23 mouse cellular contexts compared by ENCODE assay signal in the genomic region with DNA sequence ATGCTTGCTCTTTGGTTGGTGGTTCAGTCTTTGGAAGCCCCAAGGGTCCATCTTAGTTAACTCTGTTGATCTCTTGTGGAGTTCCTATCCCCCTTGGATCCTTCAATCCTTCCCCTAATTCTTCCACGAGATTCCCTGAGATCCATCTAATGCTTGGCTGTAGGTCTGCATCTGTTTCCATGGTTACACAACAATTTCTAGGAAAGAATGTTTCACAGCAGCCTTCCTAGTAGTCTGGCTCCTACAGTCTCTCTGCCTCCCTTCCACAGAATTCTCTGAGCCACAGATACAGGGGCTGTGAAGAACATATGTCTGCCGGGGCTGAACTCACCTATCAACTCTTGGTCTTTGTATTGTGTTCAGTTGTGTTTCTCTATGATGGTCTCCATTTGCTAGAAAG.
DNase-seq lines count a peak whose midpoint lies in the region; ATAC-seq and TF ChIP-seq lines count a peak whose summit lies in the region.
"Had no signal": no experiment of that assay in that cellular context is flagged by ENCODE, and none has a peak within 500 bp of the region (broad histone marks: within the 10 kb centered on the region; RNA-seq: fewer than 3 reads in every experiment).

No protein-coding gene starts in this region.

- H3K27ac ChIP-seq in hindbrain, postnatal 0 days, result no peak overlapping the region
- no peak overlapping the region for H3K27ac ChIP-seq in hindbrain, embryonic 13.5 days
- no peak overlapping the region for H3K27ac ChIP-seq in midbrain, embryonic 16.5 days (ENCODE audit: low read length)
- H3K27ac ChIP-seq in midbrain, embryonic 10.5 days (replicated peaks), result no peak overlapping the region
- no peak overlapping the region for H3K27ac ChIP-seq in forebrain, embryonic 16.5 days (ENCODE audit: low read length)
- H3K27ac ChIP-seq: embryonic facial prominence, embryonic 15.5 days; heart, adult 2 months; hindbrain, embryonic 14.5 days; intestine, embryonic 15.5 days; macrophage; midbrain, embryonic 12.5 days; stomach, embryonic 15.5 days had no signal

- H3K9me3 ChIP-seq in hindbrain, postnatal 0 days (ENCODE audit: low read length), result no peaks in the 10 kb centered on the region
- no peaks in the 10 kb centered on the region for H3K9me3 ChIP-seq in hindbrain, embryonic 13.5 days
- H3K9me3 ChIP-seq in midbrain, embryonic 16.5 days (replicated peaks; ENCODE audit: control insufficient read depth, low read length, poor library complexity, severe bottlenecking), result no peaks in the 10 kb centered on the region
- no peaks in the 10 kb centered on the region for H3K9me3 ChIP-seq in midbrain, embryonic 10.5 days (replicated peaks)
- no peaks in the 10 kb centered on the region for H3K9me3 ChIP-seq in forebrain, embryonic 16.5 days (ENCODE audit: control insufficient read depth, low read length)
- H3K9me3 ChIP-seq: embryonic facial prominence, embryonic 15.5 days; intestine, embryonic 15.5 days; midbrain, embryonic 12.5 days; stomach, embryonic 15.5 days had no signal

- no peak overlapping the region for H3K4me2 ChIP-seq in hindbrain, postnatal 0 days (ENCODE audit: low read depth, low read length)
- H3K4me2 ChIP-seq in hindbrain, embryonic 13.5 days, result no peak overlapping the region
- no peak overlapping the region for H3K4me2 ChIP-seq in midbrain, embryonic 16.5 days (ENCODE audit: low read length)
- H3K4me2 ChIP-seq in forebrain, embryonic 16.5 days (ENCODE audit: low read length), result no peak overlapping the region
- H3K4me2 ChIP-seq: embryonic facial prominence, embryonic 15.5 days; hindbrain, embryonic 14.5 days; intestine, embryonic 15.5 days; midbrain, embryonic 12.5 days; stomach, embryonic 15.5 days had no signal

- 0 out of 2 replicates have a peak, but pooled peaks have one; percentile 40 for ATAC-seq in hindbrain, postnatal 0 days
- no peak for ATAC-seq in hindbrain, embryonic 13.5 days (ENCODE audit: low FRiP score)
- ATAC-seq in midbrain, embryonic 16.5 days, result peak; percentile 60; the same call in 1 of the 2 replicates
- peak; percentile 66 for ATAC-seq in forebrain, embryonic 16.5 days
- ATAC-seq: activated CD4-positive, CD25-positive, alpha-beta regulatory T cell, adult 4 months; intestine, embryonic 15.5 days had no signal

- H3K9ac ChIP-seq in hindbrain, postnatal 0 days (replicated peaks; ENCODE audit: low read length), result no peak overlapping the region
- no peak overlapping the region for H3K9ac ChIP-seq in hindbrain, embryonic 13.5 days
- H3K9ac ChIP-seq in midbrain, embryonic 16.5 days (ENCODE audit: low read depth, low read length), result no peak overlapping the region
- no peak overlapping the region for H3K9ac ChIP-seq in forebrain, embryonic 16.5 days (replicated peaks; ENCODE audit: low read depth, low read length)
- H3K9ac ChIP-seq: embryonic facial prominence, embryonic 15.5 days; hindbrain, embryonic 14.5 days; intestine, embryonic 15.5 days; midbrain, embryonic 12.5 days; stomach, embryonic 15.5 days had no signal

- H3K27me3 ChIP-seq in hindbrain, postnatal 0 days (ENCODE audit: insufficient read depth, low read length), result no peaks in the 10 kb centered on the region
- H3K27me3 ChIP-seq in hindbrain, embryonic 13.5 days, result no peaks in the 10 kb centered on the region
- no peaks in the 10 kb centered on the region for H3K27me3 ChIP-seq in midbrain, embryonic 16.5 days (ENCODE audit: control insufficient read depth, insufficient read depth, low read depth, low read length)
- H3K27me3 ChIP-seq in midbrain, embryonic 10.5 days (ENCODE audit: low read depth, poor library complexity, severe bottlenecking), result no peaks in the 10 kb centered on the region
- H3K27me3 ChIP-seq in forebrain, embryonic 16.5 days (replicated peaks; ENCODE audit: control insufficient read depth, insufficient read depth, low read length), result no peaks in the 10 kb centered on the region
- H3K27me3 ChIP-seq: embryonic facial prominence, embryonic 15.5 days; intestine, embryonic 15.5 days; midbrain, embryonic 12.5 days; stomach, embryonic 15.5 days had no signal

- H3K4me1 ChIP-seq in hindbrain, postnatal 0 days (ENCODE audit: insufficient read depth, low read length), result no peaks in the 10 kb centered on the region
- H3K4me1 ChIP-seq in hindbrain, embryonic 13.5 days (replicated peaks), result no peaks in the 10 kb centered on the region
- no peaks in the 10 kb centered on the region for H3K4me1 ChIP-seq in midbrain, embryonic 16.5 days (ENCODE audit: control insufficient read depth, insufficient read depth, low read length)
- H3K4me1 ChIP-seq in midbrain, embryonic 10.5 days, result peaks cover 6% of the 10 kb centered on the region
- no peaks in the 10 kb centered on the region; the same call in 1 of the 2 replicates for H3K4me1 ChIP-seq in forebrain, embryonic 16.5 days (replicated peaks; ENCODE audit: control insufficient read depth, insufficient read depth, low read length)
- H3K4me1 ChIP-seq: embryonic facial prominence, embryonic 15.5 days; intestine, embryonic 15.5 days; midbrain, embryonic 12.5 days; stomach, embryonic 15.5 days had no signal

- no peak for TF ChIP-seq CTCF in hindbrain, postnatal 0 days (IDR thresholded peaks at IDR 0.05; ENCODE audit: low read depth)

- H3K36me3 ChIP-seq in hindbrain, postnatal 0 days (ENCODE audit: insufficient read depth, low read length), result no peaks in the 10 kb centered on the region
- no peaks in the 10 kb centered on the region for H3K36me3 ChIP-seq in hindbrain, embryonic 13.5 days
- H3K36me3 ChIP-seq in midbrain, embryonic 16.5 days (ENCODE audit: control insufficient read depth, insufficient read depth, low read length), result no peaks in the 10 kb centered on the region
- H3K36me3 ChIP-seq in midbrain, embryonic 10.5 days, result no peaks in the 10 kb centered on the region
- no peaks in the 10 kb centered on the region for H3K36me3 ChIP-seq in forebrain, embryonic 16.5 days (ENCODE audit: control insufficient read depth, insufficient read depth)
- H3K36me3 ChIP-seq: embryonic facial prominence, embryonic 15.5 days; intestine, embryonic 15.5 days; midbrain, embryonic 12.5 days; stomach, embryonic 15.5 days had no signal

- peak; percentile 12 for DNase-seq in hindbrain, postnatal 0 days (ENCODE audit: low spot score)
- DNase-seq in midbrain, embryonic 10.5 days (ENCODE audit: low spot score), result no peak
- DNase-seq in telencephalon, adult 2 months (ENCODE audit: low read depth, low spot score), result peak; percentile 17
- no peak for DNase-seq in adrenal gland, postnatal 4 days (ENCODE audit: low spot score in 2 of 2)
- DNase-seq: adrenal gland, adult 8-10 months; cerebellum, adult 9-10 months; gastrocnemius, postnatal 36 days; heart, adult 2 months; kidney, adult 8-10 months; kidney, postnatal 14 days; layer of hippocampus, postnatal 36 days; thymus, adult 18-20 months; thymus, postnatal 4 days had no signal

- H3K4me3 ChIP-seq in hindbrain, postnatal 0 days (ENCODE audit: low read length), result no peak overlapping the region
- H3K4me3 ChIP-seq in hindbrain, embryonic 13.5 days, result no peak overlapping the region
- H3K4me3 ChIP-seq in midbrain, embryonic 16.5 days (ENCODE audit: low read depth, low read length), result no peak overlapping the region
- H3K4me3 ChIP-seq in midbrain, embryonic 10.5 days, result no peak overlapping the region
- H3K4me3 ChIP-seq in forebrain, embryonic 16.5 days (replicated peaks; ENCODE audit: low read length), result no peak overlapping the region
- H3K4me3 ChIP-seq: embryonic facial prominence, embryonic 15.5 days; heart, adult 2 months; intestine, embryonic 15.5 days; midbrain, embryonic 12.5 days; stomach, embryonic 15.5 days had no signal

- WGBS in hindbrain, postnatal 0 days, result 43% methylated on average over 2 of the region's 2 CpGs
- 60% methylated on average over 2 of the region's 2 CpGs for WGBS in hindbrain, embryonic 13.5 days
- 45% methylated on average over 2 of the region's 2 CpGs for WGBS in midbrain, embryonic 16.5 days
- WGBS in midbrain, embryonic 10.5 days, result 56% methylated on average over 2 of the region's 2 CpGs
- WGBS in forebrain, embryonic 16.5 days, result 46% methylated on average over 2 of the region's 2 CpGs

Comparison
In these comparisons a context has a peak if more than half of its experiments do, and no peak if none do; other contexts are left out.
1. DNase-seq: peak in hindbrain, postnatal 0 days (single experiment) and telencephalon, adult 2 months (single experiment); none in midbrain, embryonic 10.5 days (single experiment) and adrenal gland, postnatal 4 days (0 of 2).